Mouse (Mus musculus) left cerebral cortex, adult 2 months (tissue): ENCODE data around the gene Lrrc4. TPM values are rescaled to one million over a fixed set of nuclear protein-coding genes. Genes with fewer than 3 reads are reported as not detected.

Experiments
- DNase-seq, 2 experiments: peaks; one replicate each; pipeline ENCODE4 v3.0.0; 2021 to 2022; ENCODE audit warnings: low spot score in 2 of 2, mixed read lengths in 1 of 2; ENCODE audit errors: extremely low spot score in 1 of 2
- H3K27ac ChIP-seq: fragments of 200-600 bp; 2 replicates; pipeline ENCODE4 v1.8.1; 2022
- H3K4me3 ChIP-seq: fragments of 200-600 bp; 2 replicates; pipeline ENCODE4 v1.8.1; 2022
- CTCF ChIP-seq: fragments of 200-600 bp; IDR thresholded peaks from 2 replicates; pipeline ENCODE4 v1.8.1; 2022; ENCODE audit warnings: antibody characterized with exemption, mild to moderate bottlenecking, moderate library complexity
- intact Hi-C: fragments of 180-260 bp; cut with DNase I; formaldehyde crosslinking; loops from one replicate; pipeline ENCODE4 v1.15.1; 2025
- total RNA-seq, 2 experiments: library from RNA; stranded (reverse); gene quantifications; 2 replicates each; pipeline ENCODE4 v1.2.3; 2021

The Lrrc4 gene
- total RNA-seq, 2 experiments from 2014 or later, result 105 to 111 TPM

DNA sequence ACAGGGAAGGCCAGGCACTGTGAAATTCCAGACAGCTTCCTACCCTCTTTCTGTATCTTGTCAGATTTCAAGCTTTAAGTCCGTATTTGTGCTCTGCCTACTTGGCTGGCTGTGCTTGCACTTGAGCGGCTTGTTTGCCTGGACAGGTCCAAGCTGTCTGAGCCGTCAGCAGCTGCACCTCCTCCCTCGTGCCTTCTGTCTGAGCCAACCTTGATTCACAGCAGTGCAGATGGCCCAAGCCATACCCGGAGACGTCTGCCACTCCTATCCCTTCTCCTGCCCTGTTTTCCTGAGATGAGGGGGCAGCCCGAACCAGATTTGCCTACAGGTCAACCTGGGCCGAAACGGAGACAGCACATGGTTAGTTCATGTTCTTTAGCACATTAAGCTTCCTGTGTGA is 14.5 kb downstream of the Lrrc4 start:
- no peak for TF ChIP-seq CTCF
- no peak overlapping the region for H3K4me3 ChIP-seq
- peak; percentile 47 to 78 for DNase-seq

GRCm38 (mm10) chr6:28814895-28815294 is 16.7 kb downstream of the Lrrc4 start:
- DNase-seq, result no peak
- no peak for TF ChIP-seq CTCF
- intact Hi-C loops, result loop anchor here (5.0 kb wide), 1 partner anchor 198 kb away; no protein-coding TSS in a partner anchor
- Histone ChIP-seq H3K27ac (peak overlapping the region; percentile 75; the same call in 1 of the 2 replicates), H3K4me3 (no peak overlapping the region)

More for the DNA sequence above, 14.5 kb downstream of the Lrrc4 start:
- intact Hi-C loops, result loop anchor here (5.0 kb wide), 1 partner anchor 200 kb away; no protein-coding TSS in a partner anchor
- H3K27ac ChIP-seq, result peak overlapping the region; percentile 75

- no peak for TF ChIP-seq CTCF
- DNase-seq, result no peak
- intact Hi-C loops, result no loop called here
- Histone ChIP-seq H3K4me3 (no peak overlapping the region), H3K27ac (peak overlapping the region; percentile 76)
These were observed 18.5 kb downstream of the Lrrc4 start for GRCm38 (mm10) chr6:28813057-28813456.

- H3K4me3 ChIP-seq, result no peak overlapping the region
- intact Hi-C loops, result no loop called here
- peak overlapping the region; percentile 38 for H3K27ac ChIP-seq
- no peak for DNase-seq
- TF ChIP-seq CTCF, result no peak
These were observed 26.8 kb downstream of the Lrrc4 start for GRCm38 (mm10) chr6:28804751-28805150.

DNA sequence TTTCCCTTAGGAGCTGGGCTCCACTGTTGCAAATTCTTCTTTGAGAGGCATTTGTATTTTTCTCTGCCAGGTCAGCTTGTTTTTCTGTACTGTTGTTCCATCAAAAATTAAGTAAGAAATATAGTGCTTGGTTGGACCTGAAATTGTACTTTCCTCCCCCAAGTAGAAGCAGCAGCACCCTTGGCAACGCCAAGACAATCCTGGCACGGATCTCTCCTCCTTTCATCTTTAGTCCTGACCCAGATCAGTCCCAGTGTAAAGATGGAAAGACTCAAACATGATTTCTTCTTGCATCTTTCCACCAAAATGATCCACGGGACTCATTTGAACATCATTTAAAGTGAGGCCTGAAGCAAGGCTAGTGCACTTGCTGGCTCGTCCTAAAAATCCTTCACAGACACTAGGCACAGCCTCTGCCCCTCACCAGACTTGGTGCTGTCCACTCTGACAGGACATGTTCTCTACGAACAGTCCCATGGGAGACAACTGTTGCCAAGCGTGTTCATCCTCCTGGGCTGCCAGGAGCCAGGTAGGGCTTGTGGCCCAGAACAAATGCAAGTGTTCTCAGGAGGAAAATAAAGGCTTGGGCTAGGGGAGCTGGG is 27.8 kb downstream of the Lrrc4 start:
- H3K4me3 ChIP-seq, result no peak overlapping the region
- intact Hi-C loops, result no loop called here
- H3K27ac ChIP-seq, result peak overlapping the region; percentile 38
- DNase-seq, result no peak
- no peak for TF ChIP-seq CTCF

GRCm38 (mm10) chr6:28800976-28801375 is 30.6 kb downstream of the Lrrc4 start:
- DNase-seq, result no peak
- intact Hi-C loops, result no loop called here
- H3K4me3 ChIP-seq, result no peak overlapping the region
- TF ChIP-seq CTCF, result no peak
- H3K27ac ChIP-seq, result peak overlapping the region; percentile 61

DNA sequence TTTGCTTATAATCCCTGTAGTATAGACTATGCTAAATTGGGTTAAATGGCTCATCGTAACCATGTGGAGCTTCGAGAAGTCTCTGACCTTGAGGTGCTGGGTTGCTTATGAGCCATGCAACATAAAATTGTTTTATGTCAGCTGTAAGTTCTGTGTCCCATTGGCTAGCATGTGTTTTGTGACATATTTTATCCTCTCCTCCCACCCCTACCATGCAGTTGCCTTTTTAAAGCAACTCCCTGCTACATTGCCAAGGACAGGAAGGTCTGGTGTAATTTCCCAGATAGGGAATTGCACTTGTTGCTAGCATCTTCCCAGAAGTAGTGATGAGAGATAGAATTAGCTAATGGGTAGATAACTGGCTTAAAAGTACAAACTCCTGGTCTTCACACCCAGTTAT is 31.7 kb downstream of the Lrrc4 start:
- intact Hi-C loops, result no loop called here
- Histone ChIP-seq H3K4me3 (no peak overlapping the region), H3K27ac (no peak overlapping the region)
- no peak for DNase-seq
- no peak for TF ChIP-seq CTCF

DNA sequence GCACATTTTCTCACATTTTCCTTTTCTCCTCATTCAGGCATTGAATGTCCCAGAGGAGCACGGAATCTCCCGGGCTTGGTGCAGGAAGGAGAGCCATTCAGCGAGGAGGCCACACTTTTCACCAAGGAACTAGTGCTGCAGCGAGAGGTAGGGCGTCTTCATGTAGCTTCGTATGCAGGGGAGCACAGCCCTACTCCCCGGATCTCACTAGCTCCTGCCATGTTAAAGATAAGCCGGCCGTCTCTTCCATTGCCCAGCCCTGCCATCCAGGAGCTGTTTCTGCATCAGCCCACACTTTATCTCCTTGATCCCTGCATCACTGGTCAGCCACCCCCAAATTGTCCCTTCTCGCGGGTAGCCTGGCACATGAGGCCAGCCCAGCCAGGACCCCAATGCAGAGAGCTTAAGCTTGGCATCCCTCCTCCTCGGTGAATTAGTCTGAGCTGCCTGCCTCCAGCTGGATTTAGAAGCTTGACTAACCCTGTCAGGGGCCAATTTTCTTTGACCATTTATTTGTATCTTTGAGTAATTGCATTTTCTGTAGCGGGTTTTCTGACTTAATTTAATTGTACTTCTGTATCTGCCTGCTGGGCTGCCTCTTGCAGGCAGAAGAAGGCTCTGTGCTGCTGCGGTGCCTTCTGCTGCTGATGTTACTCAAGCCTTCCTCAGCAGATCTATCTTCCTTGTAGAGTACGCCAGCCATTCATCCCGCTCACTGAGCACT is 35.6 kb downstream of the Lrrc4 start:
- intact Hi-C loops, result no loop called here
- DNase-seq, result no peak
- TF ChIP-seq CTCF, result no peak
- H3K27ac ChIP-seq, result peak overlapping the region; percentile 62
- no peak overlapping the region for H3K4me3 ChIP-seq

DNA sequence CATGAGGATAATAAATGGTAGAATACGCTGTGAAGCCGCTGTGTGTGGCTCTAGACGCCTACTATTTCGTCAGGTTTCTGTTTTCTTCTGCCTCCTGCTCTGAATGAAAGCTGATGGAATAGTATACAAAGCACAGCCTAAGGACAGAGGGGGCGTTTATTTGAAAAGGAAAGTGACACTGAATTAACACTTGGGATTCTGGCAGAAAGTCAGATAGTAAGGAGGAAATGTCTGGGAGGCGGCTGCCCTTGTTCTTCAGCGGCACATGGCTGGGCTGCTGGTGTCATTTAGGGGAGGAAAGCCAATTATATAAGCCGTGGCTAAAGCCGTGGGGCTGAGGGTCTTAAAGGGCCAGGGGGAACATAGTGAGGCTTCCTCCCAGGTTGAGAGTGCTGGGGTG is 36.2 kb downstream of the Lrrc4 start:
- intact Hi-C loops, result no loop called here
- no peak for TF ChIP-seq CTCF
- Histone ChIP-seq H3K4me3 (no peak overlapping the region), H3K27ac (peak overlapping the region; percentile 62)
- no peak for DNase-seq

- intact Hi-C loops, result no loop called here
These were observed 39.7 kb downstream of the Lrrc4 start for GRCm38 (mm10) chr6:28791809-28792208.

GRCm38 (mm10) chr6:28791183-28791582 is 40.4 kb downstream of the Lrrc4 start:
- TF ChIP-seq CTCF, result no peak
- no peak for DNase-seq
- Histone ChIP-seq H3K4me3 (no peak overlapping the region), H3K27ac (peak overlapping the region; percentile 4)
- intact Hi-C loops, result no loop called here

More at GRCm38 (mm10) chr6:28791809-28792208, 39.7 kb downstream of the Lrrc4 start:
- no peak for TF ChIP-seq CTCF
- H3K27ac ChIP-seq, result no peak overlapping the region
- H3K4me3 ChIP-seq, result no peak overlapping the region
- no peak for DNase-seq

DNA sequence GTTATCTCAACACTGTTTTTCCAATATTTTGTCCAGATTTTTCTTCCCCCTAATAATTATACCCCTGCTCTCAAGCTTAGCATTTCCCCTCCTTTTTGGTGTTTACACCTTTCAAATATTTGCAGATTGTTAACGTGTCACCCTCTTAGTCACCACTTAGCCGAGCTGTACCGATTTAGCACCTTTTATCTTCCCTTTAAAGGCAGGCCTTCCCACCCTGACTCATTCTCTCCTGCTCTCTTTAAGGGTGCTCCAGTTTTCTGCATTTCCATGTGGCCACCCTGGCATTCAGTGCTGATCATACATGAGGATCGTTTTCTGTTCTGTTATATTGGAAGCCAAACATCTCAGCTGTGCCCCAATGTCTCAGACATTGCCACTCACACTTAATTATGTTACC is 41.9 kb downstream of the Lrrc4 start:
- no peak for TF ChIP-seq CTCF
- no peak overlapping the region for H3K4me3 ChIP-seq
- DNase-seq, result no peak
- peak overlapping the region; percentile 12; the same call in 1 of the 2 replicates for H3K27ac ChIP-seq
- intact Hi-C loops, result no loop called here

GRCm38 (mm10) chr6:28787133-28787532 is 44.4 kb downstream of the Lrrc4 start:
- H3K4me3 ChIP-seq, result no peak overlapping the region
- no peak for DNase-seq
- H3K27ac ChIP-seq, result peak overlapping the region; percentile 69
- intact Hi-C loops, result no loop called here
- no peak for TF ChIP-seq CTCF
